Mouse (Mus musculus) spleen, adult 12 weeks (tissue): ENCODE results near the gene Slc31a2.
"Not testable (repeated sequence)": the region's sequence is repeated elsewhere in the genome, so short reads cannot be mapped to it uniquely, and the experiment has no call there.

ENCODE experiments used
- DNase-seq: peaks from one replicate; pipeline ENCODE4 v3.0.0; 2022; ENCODE audit warnings: low spot score

Slc31a2 gene

DNA sequence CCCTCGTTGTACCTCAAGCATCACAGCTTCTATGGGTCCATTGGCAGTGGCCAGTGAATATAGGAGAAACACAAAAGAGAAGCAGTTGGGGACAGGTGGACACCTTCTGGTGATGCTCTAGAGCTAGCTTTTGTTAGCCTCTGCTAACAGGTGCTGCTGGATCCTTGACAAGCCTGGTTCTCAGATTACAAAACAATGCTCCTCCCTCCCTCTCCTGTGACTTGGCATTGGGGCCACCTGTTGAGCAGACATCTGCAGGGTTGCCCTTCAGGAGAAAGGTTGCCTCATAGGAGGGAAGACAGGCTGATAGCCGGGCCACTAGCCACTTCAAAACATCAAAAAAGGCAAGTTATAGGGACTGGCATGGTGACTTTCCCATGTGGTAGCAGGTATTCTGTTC, at the start of gene Slc31a2:
Gene Slc31a2, plus strand, starts transcription at position 287 of the 400 bp plus-strand sequence.
- DNase-seq: no peak

DNA sequence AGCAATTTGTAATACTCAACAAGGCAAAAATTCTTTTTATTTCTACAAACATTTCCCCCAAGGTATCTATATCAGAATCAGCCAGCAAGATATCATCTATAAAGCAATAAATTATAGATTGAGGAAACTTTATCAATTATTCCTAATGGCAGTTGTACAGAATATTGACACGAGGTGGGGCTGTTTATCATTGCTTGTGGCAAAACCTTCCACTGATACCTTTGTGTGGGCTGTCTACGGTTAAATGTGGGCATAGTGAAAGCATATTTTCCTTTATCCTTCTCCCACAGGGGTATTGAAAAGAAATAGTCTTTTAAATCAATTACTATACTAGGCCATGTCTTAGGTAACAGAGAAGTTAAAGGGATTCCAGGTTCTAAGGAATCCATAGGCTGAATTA, 48.9 kb upstream of the Slc31a2 start:
- no peak for DNase-seq

DNA sequence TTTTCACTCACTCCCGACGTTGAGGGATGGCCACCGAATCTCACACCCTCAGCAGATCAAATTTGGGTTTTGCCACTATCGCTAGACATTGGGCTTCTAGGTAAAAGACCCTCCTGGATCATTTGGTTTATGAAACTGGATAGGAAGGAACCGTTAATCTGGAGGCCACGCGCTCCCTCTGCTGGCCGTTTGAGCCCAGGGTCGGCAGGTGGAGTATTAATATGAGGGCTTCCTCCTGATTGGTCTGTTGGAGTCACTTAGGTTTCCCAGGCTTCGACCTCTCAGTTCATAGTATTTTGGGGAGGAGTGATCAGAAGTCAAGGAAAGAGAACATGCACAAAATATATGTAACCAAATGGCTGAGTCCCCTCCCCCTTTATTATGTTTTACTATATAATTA, 34.0 kb upstream of the Slc31a2 start:
- no peak for DNase-seq

DNA sequence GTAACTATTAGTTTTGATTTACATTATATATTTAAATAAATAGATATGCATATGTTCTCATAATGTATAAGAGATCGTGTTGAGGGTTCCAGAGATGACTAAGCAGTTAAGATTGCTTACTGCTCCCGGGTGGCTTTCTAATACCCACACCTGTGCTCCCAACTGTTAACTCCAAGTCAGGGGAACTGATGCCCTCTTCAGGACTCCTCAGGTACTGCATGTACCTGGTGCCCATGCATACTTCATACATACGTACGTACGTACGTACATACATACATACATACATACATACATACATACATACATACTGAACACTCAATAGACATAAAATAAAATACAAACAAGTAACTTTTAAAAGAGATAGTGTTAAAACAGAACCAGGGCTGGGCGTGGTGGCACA, 32.9 kb upstream of the Slc31a2 start:
- no peak for DNase-seq

DNA sequence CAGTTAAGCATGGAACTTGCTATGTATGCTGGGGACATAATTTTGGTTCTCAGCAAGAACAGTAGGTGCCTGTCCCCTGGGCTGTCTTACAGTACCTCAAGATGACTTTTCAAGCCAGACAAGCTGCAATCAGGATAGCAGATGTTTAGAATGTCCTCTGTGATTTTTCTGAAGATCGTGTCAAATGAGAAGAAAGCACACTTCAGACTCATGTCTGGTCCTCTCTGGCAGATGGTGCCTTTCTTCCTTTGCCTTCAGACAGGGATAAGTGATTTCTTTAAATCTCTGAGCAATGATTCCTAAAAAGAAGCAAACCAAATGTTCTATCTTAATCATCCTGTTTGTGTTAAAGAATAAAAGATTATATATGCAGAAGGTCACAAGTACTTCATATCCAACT, 32.2 kb upstream of the Slc31a2 start:
- no peak for DNase-seq

DNA sequence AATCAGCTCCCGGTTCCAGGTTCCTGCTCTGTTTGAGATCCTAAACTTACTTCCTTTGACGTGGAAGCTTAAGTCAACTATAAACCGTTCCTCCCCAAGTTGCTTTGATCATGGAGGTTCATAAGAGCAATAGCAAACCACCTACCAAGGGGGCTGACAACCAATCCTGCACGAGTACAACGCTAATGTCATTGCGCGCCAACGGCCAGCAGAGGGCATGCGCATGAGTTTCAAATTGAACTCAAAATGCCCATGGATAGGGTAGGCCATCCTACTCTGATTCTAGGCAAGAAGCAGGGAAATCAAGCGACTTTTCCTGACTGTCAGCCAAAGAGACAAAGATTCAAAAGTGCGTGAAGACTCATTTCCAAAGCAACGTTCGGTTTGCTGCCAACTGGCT, 31.6 kb upstream of the Slc31a2 start, which contains the start of gene Zfp37:
Gene Zfp37, minus strand, starts transcription at position 279 of the 400 bp plus-strand sequence.
- DNase-seq: no peak

DNA sequence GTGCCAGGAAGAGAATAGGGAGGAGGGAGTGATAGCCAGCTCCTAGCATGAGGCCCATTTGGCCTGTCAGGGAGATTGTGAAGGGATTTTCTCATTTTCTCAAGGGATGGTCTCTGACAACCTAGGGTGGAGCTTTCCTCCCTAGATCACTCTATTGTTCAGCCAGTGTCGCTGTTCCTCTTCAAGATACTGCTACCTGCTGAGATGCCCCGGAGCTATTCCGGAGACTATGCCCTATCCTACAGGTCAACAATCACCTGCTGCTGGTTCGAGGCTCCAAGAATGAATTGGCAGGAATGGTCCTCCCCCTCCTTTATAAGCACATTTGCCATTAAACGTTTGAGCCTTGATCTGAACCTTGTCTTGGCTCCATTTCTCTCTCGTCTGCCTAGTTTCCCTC, 21.8 kb upstream of the Slc31a2 start:
- no peak for DNase-seq

DNA sequence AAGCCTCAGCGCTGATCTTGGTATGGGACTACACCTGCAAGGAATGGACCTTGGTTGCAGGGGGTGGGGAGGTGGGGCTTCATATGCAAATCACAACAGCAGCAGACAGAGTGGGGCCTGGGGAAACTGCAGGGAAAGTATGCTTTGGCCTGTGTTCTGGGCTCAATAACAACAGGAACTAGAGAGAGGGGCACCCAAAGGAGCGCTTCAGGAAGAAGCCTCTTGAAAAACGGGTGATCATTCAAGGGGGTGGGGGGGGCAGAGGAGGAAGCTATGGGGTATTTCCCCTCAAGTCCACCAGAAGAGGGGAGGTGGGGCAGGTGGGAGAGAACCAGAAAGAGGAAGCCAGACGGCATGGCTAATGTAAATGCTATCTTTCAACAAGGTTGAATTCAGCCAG, 14.0 kb upstream of the Slc31a2 start:
- no peak for DNase-seq

DNA sequence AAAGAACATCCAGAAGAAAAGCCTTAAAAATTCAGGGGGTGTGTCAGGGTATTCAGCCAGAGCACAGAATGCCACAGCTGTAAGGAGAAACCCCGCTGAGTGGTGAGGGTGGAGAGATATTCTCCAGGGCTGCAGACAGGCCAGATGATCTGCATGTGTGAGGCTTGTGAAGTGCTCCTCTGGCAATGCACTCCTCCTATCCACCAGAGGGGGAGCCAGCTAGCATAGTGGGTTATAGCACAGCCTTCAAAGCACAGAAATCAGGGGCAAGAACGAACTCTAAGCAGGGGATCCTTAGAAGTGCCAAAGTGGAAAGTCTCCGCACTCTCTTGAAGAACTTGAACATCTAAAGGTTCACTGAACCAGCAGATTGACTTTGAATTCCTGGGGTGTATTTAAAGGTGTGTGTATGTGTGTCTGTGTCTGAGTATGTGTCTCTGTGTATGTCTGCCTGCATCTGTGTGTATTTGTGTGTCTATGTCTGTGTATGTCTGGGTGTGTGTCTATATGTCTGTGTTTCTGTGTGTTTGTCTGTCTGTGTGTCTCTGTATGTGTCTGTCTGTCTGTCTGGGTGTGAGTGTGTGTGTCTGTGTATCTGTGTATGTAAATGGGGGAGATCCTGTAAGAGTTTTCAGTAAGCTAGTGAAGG, 11.3 kb upstream of the Slc31a2 start:
- DNase-seq: no peak

DNA sequence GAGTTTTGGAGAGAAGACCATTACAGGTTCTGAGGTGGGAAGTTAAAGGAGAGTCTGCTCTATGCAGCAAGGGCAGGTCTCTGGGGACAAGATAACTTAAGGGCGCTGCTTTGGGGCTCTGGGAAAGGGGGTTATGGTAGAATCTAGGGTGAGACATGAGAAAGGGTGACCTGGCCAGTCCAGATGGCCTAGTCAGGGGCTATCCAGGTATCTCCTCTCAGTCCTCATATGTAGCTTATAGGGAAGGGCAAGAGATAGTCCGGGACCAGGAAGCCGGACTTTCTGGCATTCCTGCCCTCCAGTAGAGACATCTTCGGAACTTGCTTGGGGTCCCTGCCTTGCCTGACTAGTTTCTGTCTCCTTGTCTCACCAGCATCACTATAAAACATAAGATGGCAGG, 10.6 kb upstream of the Slc31a2 start:
- DNase-seq: no peak

DNA sequence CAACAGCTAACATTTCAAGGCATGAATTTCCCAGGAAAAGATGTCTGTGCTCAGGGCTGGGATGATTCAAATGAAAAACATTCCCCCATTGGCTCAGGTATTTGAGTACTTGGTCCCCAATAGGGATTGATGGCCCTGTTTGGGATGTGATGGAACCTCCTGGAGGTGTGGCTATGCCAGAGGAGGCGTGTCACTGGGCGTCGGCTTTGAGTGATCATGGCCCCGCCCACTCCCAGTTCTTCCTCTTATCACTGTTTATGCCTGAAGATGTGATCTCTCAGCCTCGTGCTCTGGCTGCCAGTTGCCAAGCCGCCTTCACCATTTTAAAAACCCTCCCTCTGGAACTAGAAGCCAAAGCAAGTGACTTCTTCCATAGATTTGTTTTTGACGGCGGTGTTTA, 7.8 kb upstream of the Slc31a2 start:
- no peak for DNase-seq

DNA sequence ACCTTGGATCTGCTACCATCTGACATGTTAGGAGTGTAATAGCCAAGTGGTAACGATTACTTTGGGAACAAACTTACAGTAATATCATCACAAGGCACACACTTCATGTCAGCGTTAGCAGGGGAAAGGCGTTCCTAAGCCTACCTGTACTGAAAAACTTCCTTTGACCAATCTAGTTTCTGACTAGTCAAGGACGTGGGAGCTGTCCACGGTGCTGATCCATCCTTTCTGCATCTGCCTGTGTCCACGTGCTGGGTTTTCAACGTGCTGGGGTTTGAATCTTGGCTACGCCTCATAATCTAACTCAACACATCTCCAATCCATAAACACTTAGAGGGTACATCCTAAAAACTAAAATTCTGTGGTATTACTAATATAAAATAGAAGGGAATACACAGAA, 5.4 kb upstream of the Slc31a2 start:
- no peak for DNase-seq

DNA sequence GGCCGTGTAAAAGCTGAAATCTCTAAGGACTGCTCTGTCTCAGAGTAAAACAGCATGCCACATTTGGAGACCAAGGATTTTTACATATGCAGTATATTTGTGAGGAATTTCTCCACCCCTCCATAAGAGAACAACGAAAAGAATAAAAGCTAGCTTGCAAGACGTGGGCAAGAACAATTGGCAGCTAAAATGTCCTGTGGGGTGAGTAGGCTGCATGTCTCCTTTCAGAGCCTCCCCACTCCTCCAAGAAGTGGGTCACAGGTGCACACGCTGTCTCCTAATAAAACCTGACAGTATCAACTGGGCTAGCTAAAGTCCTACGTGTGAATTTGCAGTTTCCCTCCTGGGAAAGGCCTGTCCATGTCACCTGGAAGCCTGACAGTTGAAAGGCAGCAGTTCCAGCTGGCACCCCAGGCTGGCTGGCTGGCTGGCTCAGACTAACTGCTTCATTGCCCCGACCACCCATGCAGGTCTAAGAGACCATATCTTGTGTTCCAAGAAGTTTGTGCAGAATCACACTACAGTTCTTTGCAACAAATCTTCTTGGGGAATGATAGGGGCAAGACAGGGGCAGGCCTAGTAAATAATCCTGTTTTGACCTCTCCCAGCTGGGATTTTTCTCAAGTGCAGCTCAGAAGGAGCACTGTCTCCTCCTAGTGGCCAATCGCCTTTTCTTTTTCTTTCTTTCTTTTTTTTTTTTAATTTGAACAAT, 927 bp downstream of the Slc31a2 start:
- no peak for DNase-seq

DNA sequence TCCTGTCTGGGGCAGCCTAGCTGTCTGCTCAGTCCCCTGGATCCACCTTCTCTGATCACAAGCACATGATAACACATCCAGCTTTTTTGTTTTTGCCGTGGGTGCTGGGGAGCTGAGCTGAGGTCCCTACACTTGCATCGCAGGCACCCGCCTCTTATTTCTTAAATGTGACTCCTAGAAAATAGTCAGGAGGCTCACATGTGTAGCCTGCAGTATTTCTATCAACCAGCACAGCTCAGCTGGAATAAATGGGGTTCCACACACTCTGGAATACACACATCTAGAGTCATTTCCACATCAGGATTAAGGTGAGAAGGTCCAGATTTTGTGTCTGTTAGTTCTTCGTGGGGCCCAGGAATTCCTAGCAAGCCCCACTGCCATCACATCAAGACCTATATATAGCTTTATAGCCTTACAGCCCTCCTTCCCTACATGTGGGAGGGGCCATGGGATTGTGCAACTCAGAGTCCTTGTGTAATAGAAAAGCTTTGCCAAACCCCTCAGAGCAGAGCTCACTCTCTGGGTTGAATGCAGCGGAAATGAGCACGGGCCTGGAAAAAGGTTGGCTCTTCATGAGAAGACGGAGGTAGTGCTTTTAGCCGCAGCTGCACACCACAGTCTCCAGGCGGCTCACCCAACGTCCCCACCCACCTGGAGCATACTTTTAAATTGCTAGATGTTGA, 2.9 kb downstream of the Slc31a2 start:
- DNase-seq: no peak

DNA sequence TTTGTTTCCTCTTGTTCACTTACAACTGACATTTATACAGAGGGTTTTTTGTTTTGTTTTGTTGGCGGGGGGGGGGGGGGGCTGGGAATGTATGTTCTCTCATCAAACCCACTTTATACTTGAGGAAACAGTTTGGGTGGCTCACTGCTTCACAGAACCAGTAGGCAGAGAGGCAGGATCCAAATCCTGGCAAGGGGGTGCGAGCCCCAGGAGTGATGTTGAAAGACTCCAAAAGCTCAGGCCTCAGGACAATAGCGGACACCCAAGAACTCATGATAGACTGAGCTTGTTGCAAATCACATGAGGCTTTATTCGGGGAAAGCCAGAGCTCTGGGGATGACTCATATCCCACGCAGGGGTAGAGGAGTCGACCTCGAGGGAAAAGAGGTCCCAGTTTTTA, 3.7 kb downstream of the Slc31a2 start:
- not testable (repeated sequence) for DNase-seq

DNA sequence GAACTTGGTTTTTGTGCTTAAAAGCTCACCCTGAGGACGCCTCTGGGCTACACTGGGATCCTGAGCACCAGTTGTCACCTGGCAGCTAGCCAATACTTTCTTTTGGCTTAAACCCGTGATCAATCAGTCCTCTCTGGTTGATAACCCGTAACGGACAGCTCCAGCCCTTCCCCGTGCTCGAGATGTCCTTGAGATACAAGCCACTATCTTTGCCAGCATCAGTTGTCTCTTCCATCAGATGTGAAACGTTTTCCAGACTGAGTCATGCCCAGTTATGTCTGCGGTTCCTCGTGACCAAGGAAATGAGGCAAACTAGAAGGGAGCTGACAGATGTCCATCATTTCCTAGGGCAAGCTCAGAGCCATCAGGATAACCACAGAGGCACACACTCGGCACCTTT, 4.7 kb downstream of the Slc31a2 start:
- no peak for DNase-seq

DNA sequence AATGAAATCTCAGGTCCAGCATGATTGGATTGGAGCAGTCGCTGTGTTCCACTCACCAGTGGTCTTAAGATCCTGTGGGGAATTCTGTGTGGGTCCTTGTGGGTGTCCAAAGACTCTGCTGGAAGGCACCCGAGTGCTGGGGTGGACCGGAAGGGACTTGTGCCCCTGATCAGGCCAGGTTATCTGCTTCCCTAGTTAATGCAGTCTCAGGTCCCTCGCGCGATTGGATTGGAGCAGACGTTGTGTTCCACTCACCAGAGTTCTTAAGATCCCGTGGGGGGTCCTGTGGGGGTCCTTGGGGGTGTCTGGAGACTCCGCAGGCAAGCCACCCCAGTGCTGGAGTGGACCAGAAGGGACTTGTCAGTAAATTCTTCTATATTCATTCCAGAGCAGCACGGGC, 10.3 kb downstream of the Slc31a2 start:
- no peak for DNase-seq

DNA sequence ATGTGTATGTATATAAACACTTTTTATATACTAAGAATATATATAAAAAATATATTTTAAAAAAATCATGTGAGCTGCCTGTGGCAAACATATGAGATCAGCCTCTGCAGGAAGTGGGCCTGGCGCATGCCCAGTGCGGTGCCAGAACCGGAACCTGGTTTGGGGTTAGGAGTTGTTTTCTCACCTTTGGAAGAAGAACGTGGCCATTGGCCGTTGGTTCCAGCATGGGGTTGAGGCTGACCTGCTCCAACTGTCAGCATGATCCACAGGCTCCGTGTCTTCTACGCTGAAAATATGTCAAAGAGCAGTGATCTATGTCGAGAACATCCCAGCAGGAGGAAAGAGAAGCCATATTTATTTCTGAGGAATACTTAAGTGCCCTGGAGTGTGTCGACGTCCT, 11.6 kb downstream of the Slc31a2 start:
- no peak for DNase-seq

DNA sequence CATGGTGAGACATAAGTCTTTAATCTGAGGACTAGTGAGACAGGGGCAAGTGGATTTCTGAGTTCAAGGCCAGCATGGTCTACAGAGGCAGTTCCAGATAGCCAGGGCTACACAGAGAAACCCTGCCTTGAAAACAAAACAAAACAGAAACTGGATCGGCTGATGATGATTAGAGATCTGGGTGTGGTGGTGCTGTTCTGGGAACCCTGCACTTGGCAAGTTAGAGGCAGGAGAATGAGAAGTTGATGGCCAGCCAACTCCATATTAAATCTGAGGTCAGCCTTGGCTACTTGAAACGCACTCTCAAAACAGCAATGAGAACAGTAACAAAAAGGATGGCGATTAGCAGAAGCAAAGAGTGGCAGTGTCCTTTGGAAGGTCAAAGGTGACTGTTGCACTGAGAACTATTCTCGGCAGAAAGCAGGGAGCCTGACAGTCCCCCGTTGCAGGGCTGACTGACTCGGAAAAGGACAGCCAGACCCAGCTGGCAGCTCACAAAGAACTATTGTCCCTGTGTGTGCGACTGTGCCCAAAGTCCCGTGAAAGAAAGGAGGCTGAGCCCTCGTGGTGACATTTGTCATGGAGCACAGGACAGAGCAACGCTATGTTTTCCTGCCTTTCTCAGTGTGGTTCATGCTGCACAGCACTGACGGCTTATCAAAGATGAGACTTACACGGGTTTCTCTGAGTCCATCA, 12.6 kb downstream of the Slc31a2 start:
- DNase-seq: no peak

DNA sequence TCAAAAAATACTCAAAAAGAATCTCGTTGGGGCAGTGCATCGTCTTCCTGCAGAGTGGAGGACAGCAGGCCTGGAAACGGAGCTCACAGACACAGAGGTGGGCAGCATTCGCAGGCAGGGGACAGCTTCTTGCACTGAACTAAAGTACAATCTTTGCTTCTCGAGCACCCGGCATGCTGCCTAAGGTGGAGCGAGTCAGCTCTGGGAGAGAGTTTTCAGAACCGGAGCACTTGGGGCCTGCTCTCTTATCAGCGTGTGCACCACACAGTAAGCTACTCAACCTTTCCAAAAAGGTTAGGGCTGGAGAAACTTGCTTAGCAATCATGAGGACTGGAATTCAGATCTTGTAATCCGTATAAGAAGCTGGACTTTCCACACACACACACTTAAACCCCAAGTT, 14.3 kb downstream of the Slc31a2 start:
- DNase-seq: no peak

DNA sequence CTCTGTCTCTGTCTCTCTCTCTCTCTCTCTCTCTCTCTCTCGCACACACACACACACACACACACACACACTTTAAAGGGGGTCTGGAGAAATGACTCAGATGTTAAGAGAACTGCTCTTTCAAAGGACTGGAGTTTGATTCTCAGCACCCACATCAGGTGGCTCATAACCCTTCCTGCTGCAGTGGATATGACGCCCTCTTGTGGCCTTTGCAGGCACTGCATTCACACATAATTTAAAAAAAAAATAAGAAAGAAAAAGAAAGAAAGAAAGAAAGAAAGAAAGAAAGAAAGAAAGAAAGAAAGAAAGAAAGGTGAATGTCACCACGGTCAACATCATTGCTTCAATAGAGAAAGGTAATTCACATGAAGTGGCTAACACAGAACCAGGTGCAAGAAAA, 14.9 kb downstream of the Slc31a2 start:
- no peak for DNase-seq

DNA sequence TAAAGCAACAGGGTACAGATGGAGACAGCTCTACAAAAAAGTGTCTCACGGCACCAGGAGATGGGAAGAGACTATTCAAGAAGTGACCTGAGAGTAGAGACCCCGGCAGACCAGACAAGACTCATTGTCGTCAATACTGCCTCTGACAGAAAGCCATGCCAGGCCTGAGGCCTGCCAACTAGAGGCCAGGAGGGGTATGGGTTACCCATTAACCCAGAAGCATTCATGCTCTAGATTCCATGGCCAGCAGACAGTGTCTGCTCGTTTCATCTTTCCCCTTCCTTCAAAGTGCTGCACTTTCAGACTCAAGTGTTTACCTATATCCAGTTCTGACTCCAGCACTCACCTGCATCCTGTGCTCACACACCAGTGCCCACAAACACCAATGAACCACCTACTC, 15.7 kb downstream of the Slc31a2 start:
- no peak for DNase-seq

DNA sequence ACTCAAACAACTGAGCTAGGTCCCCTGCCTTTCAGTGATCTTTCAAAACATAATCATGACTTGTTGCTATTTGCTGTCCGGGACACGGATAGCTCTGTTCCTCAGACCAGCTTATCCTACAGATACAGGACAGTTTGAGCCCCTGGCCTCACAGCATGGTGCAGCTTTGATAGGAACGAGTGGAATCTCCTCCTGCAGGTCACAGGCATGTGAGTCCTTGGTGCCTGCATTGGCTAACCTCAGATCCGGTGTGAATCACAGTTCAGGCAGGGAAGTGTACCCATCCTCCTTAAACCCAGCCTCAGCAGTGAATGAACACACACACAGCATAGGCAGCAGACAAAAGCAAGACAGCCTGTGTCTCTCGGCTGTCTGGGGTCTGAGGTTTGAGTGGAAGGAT, 19.0 kb downstream of the Slc31a2 start:
- DNase-seq: no peak
